Mouse (Mus musculus) stomach, postnatal 0 days (tissue): ENCODE results near the gene Tox2. TPM values are rescaled to one million over a fixed set of nuclear protein-coding genes. Genes with fewer than 3 reads are reported as not detected.

ENCODE experiments used
- ATAC-seq: fragments of 200-750 bp; cut with Nextera tagmentation; 2 replicates; pipeline ENCODE4 v1.8.0; 2017; ENCODE audit not compliant: low FRiP score, low TSS enrichment
- DNase-seq: peaks from one replicate; pipeline ENCODE4 v3.0.0-alpha.2; 2016; ENCODE audit warnings: low spot score
- H3K27ac ChIP-seq: fragments of 300-500 bp; sonication (generic); replicated peaks from 2 replicates; pipeline ENCODE4 v1.5.1; 2014; ENCODE audit warnings: mild to moderate bottlenecking, control low read depth
- H3K27me3 ChIP-seq: fragments of 300-500 bp; sonication (generic); 2 replicates; pipeline ENCODE4 v1.6.1; 2014; ENCODE audit warnings: low read length; ENCODE audit not compliant: control insufficient read depth, insufficient read depth
- H3K36me3 ChIP-seq: fragments of 300-500 bp; sonication (generic); 2 replicates; pipeline ENCODE4 v1.6.1; 2014; ENCODE audit warnings: low read length, mixed read lengths; ENCODE audit not compliant: control insufficient read depth, insufficient read depth
- H3K4me1 ChIP-seq: fragments of 300-500 bp; sonication (generic); replicated peaks from 2 replicates; pipeline ENCODE4 v1.6.1; 2014; ENCODE audit warnings: antibody characterized with exemption; ENCODE audit not compliant: control insufficient read depth, insufficient read depth
- H3K4me2 ChIP-seq: fragments of 300-500 bp; sonication (generic); replicated peaks from 2 replicates; pipeline ENCODE4 v1.6.1; 2014; ENCODE audit warnings: low read depth, mild to moderate bottlenecking, control low read depth, moderate library complexity
- H3K4me3 ChIP-seq: fragments of 300-500 bp; sonication (generic); 2 replicates; pipeline ENCODE4 v1.5.1; 2014; ENCODE audit warnings: low read depth, low read length, control low read depth
- H3K9ac ChIP-seq: fragments of 300-500 bp; sonication (generic); 2 replicates; pipeline ENCODE4 v1.6.1; 2014; ENCODE audit warnings: mild to moderate bottlenecking, low read length, control low read depth, mixed read lengths
- H3K9me3 ChIP-seq: fragments of 300-500 bp; sonication (generic); 2 replicates; pipeline ENCODE4 v1.6.1; 2016; ENCODE audit warnings: low read length; ENCODE audit not compliant: control insufficient read depth
- CTCF ChIP-seq: IDR thresholded peaks from 2 replicates; pipeline ENCODE4 v1.5.1; 2016; ENCODE audit warnings: antibody characterized with exemption, low read depth, mild to moderate bottlenecking, moderate library complexity
- EP300 ChIP-seq: optimal IDR thresholded peaks from 2 replicates; pipeline ENCODE3; 2016; ENCODE audit warnings: antibody characterized with exemption
- WGBS: fragments of 180-500 bp; shearing (Covaris S2); extraction: QIAGEN DNeasy Blood & Tissue Kit; methylation state at CpG from one replicate; pipeline ENCODE4 v1.1.7; 2014; 5-methylcytosine and 5-hydroxymethylcytosine counted together
- polyA plus RNA-seq: library from polyadenylated mRNA; unstranded; fragments of >200 nt; fragmentation: Nextera tagmentation; extraction: Ambion mirVana; gene quantifications from 2 replicates; pipeline ENCODE4 v1.2.1, GENCODE M21; 2015

Tox2 gene
- polyA plus RNA-seq, 1 experiment from 2014 or later = 0.98 TPM

GRCm38 (mm10) chr2:163190004-163190441 is 12.9 kb upstream of the Tox2 start:
- H3K27ac ChIP-seq = no peak overlapping the region
- H3K9me3 ChIP-seq = no peaks in the 10 kb centered on the region
- no peak overlapping the region for H3K4me3 ChIP-seq
- ATAC-seq (0 out of 2 replicates have a peak, but pooled peaks have one; percentile 26), DNase-seq (no peak)
- no peaks in the 10 kb centered on the region for H3K4me1 ChIP-seq
- H3K9ac ChIP-seq = no peak overlapping the region
- H3K36me3 ChIP-seq = no peaks in the 10 kb centered on the region
- 29% methylated on average over 3 of the region's 3 CpGs for WGBS
- TF ChIP-seq EP300 (no peak), CTCF (no peak)
- no peaks in the 10 kb centered on the region for H3K27me3 ChIP-seq
- H3K4me2 ChIP-seq = no peak overlapping the region

- ATAC-seq (no peak), DNase-seq (no peak)
- no peaks in the 10 kb centered on the region for H3K4me1 ChIP-seq
- H3K9me3 ChIP-seq = no peaks in the 10 kb centered on the region
- WGBS = 72% methylated on average over 6 of the region's 6 CpGs
- no peaks in the 10 kb centered on the region for H3K36me3 ChIP-seq
- no peak overlapping the region for H3K9ac ChIP-seq
- no peak overlapping the region for H3K27ac ChIP-seq
- H3K4me2 ChIP-seq = no peak overlapping the region
- H3K4me3 ChIP-seq = no peak overlapping the region
- no peaks in the 10 kb centered on the region for H3K27me3 ChIP-seq
- no peak for TF ChIP-seq EP300
- no peak for TF ChIP-seq CTCF
These were observed 10.4 kb upstream of the Tox2 start for GRCm38 (mm10) chr2:163192485-163192884.

GRCm38 (mm10) chr2:163194015-163194414 is 8.9 kb upstream of the Tox2 start:
- H3K27me3 ChIP-seq = no peaks in the 10 kb centered on the region
- no peak overlapping the region for H3K4me2 ChIP-seq
- DNase-seq (no peak), ATAC-seq (no peak)
- 65% methylated on average over 2 of the region's 2 CpGs for WGBS
- no peak overlapping the region for H3K9ac ChIP-seq
- no peak overlapping the region for H3K4me3 ChIP-seq
- no peak for TF ChIP-seq CTCF
- no peak overlapping the region for H3K27ac ChIP-seq
- H3K9me3 ChIP-seq = no peaks in the 10 kb centered on the region
- H3K36me3 ChIP-seq = no peaks in the 10 kb centered on the region
- no peaks in the 10 kb centered on the region for H3K4me1 ChIP-seq

GRCm38 (mm10) chr2:163194543-163194942 is 8.4 kb upstream of the Tox2 start:
- DNase-seq = no peak
- no peak for ATAC-seq
- Histone ChIP-seq H3K36me3 (no peaks in the 10 kb centered on the region), H3K4me1 (no peaks in the 10 kb centered on the region), H3K27ac (no peak overlapping the region), H3K9ac (no peak overlapping the region), H3K27me3 (no peaks in the 10 kb centered on the region), H3K4me2 (no peak overlapping the region), H3K4me3 (no peak overlapping the region), H3K9me3 (no peaks in the 10 kb centered on the region)
- TF ChIP-seq CTCF = no peak
- no peak for TF ChIP-seq EP300
- 65% methylated on average over 5 of the region's 5 CpGs for WGBS

- H3K4me2 ChIP-seq = no peak overlapping the region
- H3K4me3 ChIP-seq = no peak overlapping the region
- no peak overlapping the region for H3K9ac ChIP-seq
- H3K36me3 ChIP-seq = no peaks in the 10 kb centered on the region
- ATAC-seq (no peak), DNase-seq (no peak)
- WGBS = 69% methylated on average over 6 of the region's 6 CpGs
- no peaks in the 10 kb centered on the region for H3K9me3 ChIP-seq
- H3K27ac ChIP-seq = no peak overlapping the region
- H3K4me1 ChIP-seq = no peaks in the 10 kb centered on the region
- TF ChIP-seq EP300 (no peak), CTCF (no peak)
- no peaks in the 10 kb centered on the region for H3K27me3 ChIP-seq
These were observed 7.7 kb upstream of the Tox2 start for GRCm38 (mm10) chr2:163195106-163195833.

GRCm38 (mm10) chr2:163195834-163196145 is 7.1 kb upstream of the Tox2 start:
- 51% methylated on average over 6 of the region's 6 CpGs for WGBS
- no peak for DNase-seq
- no peak for ATAC-seq

More at GRCm38 (mm10) chr2:163195834-163196145, 7.1 kb upstream of the Tox2 start:
- no peaks in the 10 kb centered on the region for H3K4me1 ChIP-seq
- H3K9ac ChIP-seq = no peak overlapping the region
- H3K4me3 ChIP-seq = no peak overlapping the region
- TF ChIP-seq EP300 (no peak), CTCF (no peak)
- H3K9me3 ChIP-seq = no peaks in the 10 kb centered on the region
- H3K27me3 ChIP-seq = no peaks in the 10 kb centered on the region
- no peak overlapping the region for H3K27ac ChIP-seq
- no peak overlapping the region for H3K4me2 ChIP-seq
- no peaks in the 10 kb centered on the region for H3K36me3 ChIP-seq
